Mouse (Mus musculus) embryo, embryonic 10 days (tissue): ENCODE data around the gene Zfp512b.

Experiments
- DNase-seq: peaks from one replicate; pipeline ENCODE4 v3.0.0-alpha.2; 2015; ENCODE audit warnings: low spot score

Gene Zfp512b

GRCm38 (mm10) chr2:181572921-181573920, 19.4 kb downstream of the Zfp512b start:
- DNase-seq: no peak

- no peak for DNase-seq
Measured at GRCm38 (mm10) chr2:181571941-181572670, 20.5 kb downstream of the Zfp512b start.

GRCm38 (mm10) chr2:181570921-181571595, 21.5 kb downstream of the Zfp512b start:
- DNase-seq: no peak

DNA sequence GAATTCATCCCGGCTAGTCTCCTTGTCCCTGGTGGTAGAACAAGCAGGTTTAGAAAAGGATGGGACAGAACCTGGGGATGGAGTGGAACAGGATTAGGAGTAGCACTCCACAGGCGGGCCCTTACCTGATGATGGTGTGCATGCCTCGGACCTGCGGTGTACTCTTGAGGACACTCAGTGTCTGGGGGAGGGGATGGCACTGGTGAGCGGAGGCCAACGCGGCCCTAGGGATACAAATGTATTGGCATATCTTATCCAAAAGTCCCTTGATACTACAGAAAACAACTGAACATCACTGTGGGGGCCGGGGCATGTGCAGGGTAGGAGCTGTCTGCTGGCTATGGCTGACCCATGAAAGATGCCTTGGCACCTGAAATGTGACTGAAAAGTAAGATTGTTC, 22.2 kb downstream of the Zfp512b start:
- no peak for DNase-seq

DNA sequence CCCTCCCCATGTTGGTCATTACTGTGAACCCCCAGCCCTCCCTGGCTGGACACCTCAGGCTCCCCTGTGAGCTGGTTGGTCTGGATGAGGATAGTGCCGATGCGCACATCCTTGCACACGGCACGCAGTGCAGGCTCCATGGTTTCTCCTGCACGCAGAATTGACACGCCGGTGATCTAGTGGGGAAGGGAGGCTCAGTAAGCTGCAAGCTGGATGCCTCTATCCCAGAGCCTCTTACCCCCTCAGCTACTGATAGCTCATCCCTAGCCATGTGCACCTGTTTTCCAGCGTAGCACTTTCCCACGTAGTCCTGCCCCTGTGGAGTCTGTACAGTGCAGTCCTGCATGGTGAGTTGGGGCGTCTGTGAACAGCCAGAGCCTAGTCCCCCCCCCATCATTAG, 22.7 kb downstream of the Zfp512b start:
- no peak for DNase-seq

GRCm38 (mm10) chr2:181568272-181569008, 24.2 kb downstream of the Zfp512b start:
- peak; percentile 65 for DNase-seq

DNA sequence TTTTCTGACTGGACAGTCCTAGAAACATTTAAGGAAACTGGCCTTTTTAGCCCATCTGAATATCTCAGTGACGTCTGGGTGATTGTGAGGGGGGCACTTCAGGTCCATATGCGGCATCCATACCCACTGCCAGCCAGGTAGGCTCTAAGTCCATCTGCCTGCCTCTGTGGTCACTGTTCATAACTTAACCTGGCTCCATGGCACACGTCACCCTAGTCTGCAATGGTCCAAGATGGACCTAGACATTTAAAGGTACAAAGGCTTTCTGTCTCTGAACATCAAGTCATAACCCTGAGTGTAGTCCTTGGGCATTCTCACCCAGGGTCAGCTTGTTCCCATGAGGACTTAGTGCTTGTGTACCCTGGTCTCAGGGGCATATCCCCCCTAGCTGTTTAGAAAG, 25.3 kb downstream of the Zfp512b start:
- DNase-seq: no peak

- no peak for DNase-seq
Measured at GRCm38 (mm10) chr2:181553772-181554171, 38.8 kb downstream of the Zfp512b start.

DNA sequence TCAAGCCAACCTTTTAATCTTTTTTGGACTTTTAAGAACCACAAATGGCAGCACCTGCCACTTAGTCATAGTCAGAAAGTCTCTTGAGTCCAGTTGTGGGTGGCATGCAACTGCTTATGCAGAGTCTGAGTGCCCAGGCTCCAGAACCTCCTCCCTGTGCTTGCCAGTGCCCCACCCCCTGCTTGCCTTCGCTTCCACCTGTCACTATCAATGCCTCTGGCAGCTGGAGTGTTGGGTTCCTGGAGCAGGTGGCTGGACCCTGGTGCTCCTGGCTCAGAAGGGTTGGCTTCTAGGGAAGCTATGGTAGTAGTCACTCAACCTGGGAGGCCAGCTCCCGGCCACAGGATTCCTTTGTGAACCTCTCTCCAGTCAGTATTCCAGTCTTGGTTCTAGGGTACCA, 42.4 kb downstream of the Zfp512b start:
- no peak for DNase-seq

- no peak for DNase-seq
Measured at GRCm38 (mm10) chr2:181548682-181549081, 43.9 kb downstream of the Zfp512b start.

- no peak for DNase-seq
Measured at GRCm38 (mm10) chr2:181548227-181548626, 44.4 kb downstream of the Zfp512b start.

GRCm38 (mm10) chr2:181546142-181546541, 46.5 kb downstream of the Zfp512b start:
- DNase-seq: no peak

DNA sequence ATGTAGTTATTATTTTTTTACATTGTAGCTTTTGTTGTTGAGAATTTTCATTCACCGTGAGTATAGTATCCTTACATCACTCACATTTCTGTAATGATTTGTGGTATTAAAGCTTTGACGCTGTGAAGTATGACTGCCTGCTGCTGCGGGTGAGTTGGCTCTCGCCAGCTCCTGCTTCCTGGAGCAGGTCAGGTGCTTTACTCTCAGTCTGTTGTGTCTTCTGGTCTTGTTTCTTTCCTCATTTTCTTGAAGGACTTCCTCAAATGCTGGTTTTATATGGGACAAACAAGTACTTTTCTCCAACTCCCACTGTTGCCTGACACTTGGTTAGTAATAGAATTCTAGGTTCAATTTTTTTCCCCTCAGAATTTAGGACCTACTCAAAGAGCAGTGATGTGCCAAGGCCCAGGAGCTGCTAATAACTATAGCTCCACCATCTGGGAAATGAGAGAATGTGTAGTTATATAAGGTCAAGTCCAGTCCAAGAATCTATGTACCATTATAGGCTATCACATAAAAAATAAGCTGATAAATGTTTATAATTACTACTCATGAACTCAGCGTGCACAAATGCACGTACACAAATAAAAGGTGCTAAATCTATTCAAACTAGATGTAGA, 50.7 kb downstream of the Zfp512b start:
- DNase-seq: no peak

DNA sequence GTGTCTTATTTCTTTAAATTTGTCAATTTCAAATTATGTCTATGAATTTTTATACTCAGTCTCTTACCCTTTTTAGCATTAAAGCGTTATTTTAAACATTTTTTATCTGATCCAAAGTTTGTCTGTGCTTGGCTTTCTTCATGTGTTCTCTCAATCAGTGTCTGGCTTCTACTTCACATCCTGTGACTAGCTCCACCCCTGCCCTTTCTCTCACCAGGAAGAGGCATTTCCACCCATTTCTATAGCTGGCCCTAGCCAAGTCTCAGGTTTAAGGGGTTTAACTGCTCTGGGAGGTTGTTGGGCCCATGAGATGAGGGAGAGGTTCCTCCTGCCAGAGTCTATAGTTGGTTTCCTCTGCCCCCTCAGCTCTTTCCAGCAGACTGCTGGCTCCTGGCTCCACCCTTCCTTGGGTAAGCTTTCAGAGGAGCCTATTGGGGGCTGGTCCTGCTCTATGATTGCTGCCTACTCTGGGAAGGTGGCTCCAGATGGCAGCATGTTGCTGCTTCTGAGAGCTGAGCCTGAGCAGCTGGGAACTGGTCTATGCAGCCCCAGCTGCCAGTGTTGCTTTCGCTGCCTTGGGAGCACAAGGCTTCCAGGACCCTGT, 55.1 kb downstream of the Zfp512b start:
- DNase-seq: peak; percentile 12

DNA sequence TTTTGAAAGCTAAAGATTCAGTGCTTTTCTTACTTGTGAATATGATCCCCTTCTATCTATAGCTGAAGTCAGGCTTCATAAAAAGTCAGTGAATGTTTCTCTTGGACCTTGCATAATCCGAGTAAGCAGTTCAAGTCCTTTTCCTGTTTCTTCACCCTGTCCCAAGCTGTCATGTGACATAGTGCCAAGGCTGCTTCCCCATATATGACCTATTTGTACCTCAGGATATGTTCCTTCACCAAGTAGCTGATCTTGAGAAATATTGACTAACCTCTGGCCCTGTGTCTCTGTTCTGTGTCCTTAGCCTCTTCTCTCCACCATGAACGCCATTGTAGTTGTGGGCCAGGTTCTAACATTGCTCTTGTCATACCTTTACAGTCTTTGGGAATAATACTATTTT, 56.2 kb downstream of the Zfp512b start:
- DNase-seq: no peak

DNA sequence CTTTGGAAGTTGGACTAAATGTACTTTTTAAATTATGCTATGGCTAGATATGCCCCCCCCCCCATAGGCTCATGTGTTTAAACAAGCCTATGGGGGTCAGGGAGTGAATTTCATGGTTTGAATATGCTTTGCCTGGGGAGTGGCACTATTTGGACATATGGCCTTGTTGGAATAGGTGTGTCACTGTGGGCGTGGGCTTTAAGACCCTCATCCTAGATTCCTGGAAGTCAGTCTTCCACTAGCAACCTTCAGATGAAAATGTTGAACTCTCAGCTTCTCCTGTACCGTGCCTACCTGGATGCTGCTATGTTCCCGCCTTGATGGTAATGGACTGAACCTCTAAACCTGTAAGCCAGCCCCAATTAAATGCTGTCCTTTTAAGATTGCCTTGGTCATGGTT, 60.0 kb downstream of the Zfp512b start:
- no peak for DNase-seq
